Mouse (Mus musculus): ENCODE results near the gene Rbm42. TPM values are rescaled to one million over a fixed set of nuclear protein-coding genes. Genes with fewer than 3 reads are reported as not detected.

Rbm42 gene
- polyA plus RNA-seq, 1 experiment = 60.1 TPM

GRCm38 (mm10) chr7:30593579-30594509 lies 56.3 kb downstream of the Rbm42 start:
- TF ChIP-seq CTCF (IDR thresholded peaks at IDR 0.05; ENCODE audit: extremely low read depth, insufficient read depth, low read length) (no peak), POLR2A (IDR thresholded peaks at IDR 0.05; ENCODE audit: extremely low read depth, insufficient read depth, low read length) (no peak)
- no peak overlapping the region for H3K4me3 ChIP-seq (ENCODE audit: insufficient read depth, low read length)
- no peaks in the 10 kb centered on the region for H3K4me1 ChIP-seq (ENCODE audit: control insufficient read depth, insufficient read depth, low read length)
- H3K27ac ChIP-seq (ENCODE audit: insufficient read depth, low read length) = no peak overlapping the region

GRCm38 (mm10) chr7:30592772-30593423 lies 57.2 kb downstream of the Rbm42 start:
- no peak for TF ChIP-seq CTCF (IDR thresholded peaks at IDR 0.05; ENCODE audit: extremely low read depth, insufficient read depth, low read length)
- TF ChIP-seq POLR2A (IDR thresholded peaks at IDR 0.05; ENCODE audit: extremely low read depth, insufficient read depth, low read length) = no peak
- Histone ChIP-seq H3K4me3 (ENCODE audit: insufficient read depth, low read length) (no peak overlapping the region), H3K4me1 (ENCODE audit: control insufficient read depth, insufficient read depth, low read length) (no peaks in the 10 kb centered on the region), H3K27ac (ENCODE audit: insufficient read depth, low read length) (no peak overlapping the region)

GRCm38 (mm10) chr7:30591605-30591951 lies 58.5 kb downstream of the Rbm42 start:
- no peak for TF ChIP-seq POLR2A (IDR thresholded peaks at IDR 0.05; ENCODE audit: extremely low read depth, insufficient read depth, low read length)
- TF ChIP-seq CTCF (IDR thresholded peaks at IDR 0.05; ENCODE audit: extremely low read depth, insufficient read depth, low read length) = no peak
- H3K27ac ChIP-seq (ENCODE audit: insufficient read depth, low read length) = no peak overlapping the region
- peaks cover 1% of the 10 kb centered on the region; the same call in 1 of the 2 replicates for H3K4me1 ChIP-seq (ENCODE audit: control insufficient read depth, insufficient read depth, low read length)
- no peak overlapping the region for H3K4me3 ChIP-seq (ENCODE audit: insufficient read depth, low read length)

Other genes with a start within 250 kb of the Rbm42 start
- 78.9 and 79.5 TPM in 2 replicates for gene Tyrobp, start 236.6 kb downstream of the Rbm42 start, polyA plus RNA-seq (2012; rRNA removed)
- 1.1 and 1.7 TPM in 2 replicates for gene Hcst, start 230.5 kb downstream of the Rbm42 start, polyA plus RNA-seq (2012; rRNA removed)
- gene Nfkbid, start 228.6 kb downstream of the Rbm42 start, polyA plus RNA-seq (2012; rRNA removed) = 4.4 and 5.7 TPM in 2 replicates
- gene Aplp1, start 204.8 kb downstream of the Rbm42 start, polyA plus RNA-seq (2012; rRNA removed) = 1,095 and 1,125 TPM in 2 replicates
- 7.8 and 8.3 TPM in 2 replicates for gene Kirrel2, start 192.6 kb downstream of the Rbm42 start, polyA plus RNA-seq (2012; rRNA removed)
- gene Nphs1, start 192.0 kb downstream of the Rbm42 start, polyA plus RNA-seq (2012; rRNA removed) = 1.4 and 1.7 TPM in 2 replicates
- not detected in 2 replicates for gene Prodh2, start 156.7 kb downstream of the Rbm42 start, polyA plus RNA-seq (2012; rRNA removed)
- 174 and 184 TPM in 2 replicates for gene Arhgap33, start 115.3 kb downstream of the Rbm42 start, polyA plus RNA-seq (2012; rRNA removed)
- gene Hspb6, start 98.1 kb downstream of the Rbm42 start, polyA plus RNA-seq (2012; rRNA removed) = 11.0 and 11.3 TPM in 2 replicates
- gene Proser3, start 98.0 kb downstream of the Rbm42 start, polyA plus RNA-seq (2012; rRNA removed) = 4.7 and 6.2 TPM in 2 replicates
- gene Lin37, start 90.5 kb downstream of the Rbm42 start, polyA plus RNA-seq (2012; rRNA removed) = 71.9 and 72.7 TPM in 2 replicates
- gene U2af1l4, start 87.0 kb downstream of the Rbm42 start, polyA plus RNA-seq (2012; rRNA removed) = 90.9 and 97.0 TPM in 2 replicates
- gene Gm49396, start 87.0 kb downstream of the Rbm42 start, polyA plus RNA-seq (2012; rRNA removed) = 4.7 and 5.5 TPM in 2 replicates
- gene Psenen, start 86.7 kb downstream of the Rbm42 start, polyA plus RNA-seq (2012; rRNA removed) = 127 and 133 TPM in 2 replicates
- 3.4 and 4.4 TPM in 2 replicates for gene Igflr1, start 84.9 kb downstream of the Rbm42 start, polyA plus RNA-seq (2012; rRNA removed)
- 40.0 and 45.3 TPM in 2 replicates for gene Kmt2b, start 61.6 kb downstream of the Rbm42 start, polyA plus RNA-seq (2012; rRNA removed)
- 0.08 TPM in 1 of 2 replicates, not detected in the other for gene Zbtb32, start 51.4 kb downstream of the Rbm42 start, polyA plus RNA-seq (2012; rRNA removed)
- 2.0 and 2.1 TPM in 2 replicates for gene Upk1a, start 37.5 kb downstream of the Rbm42 start, polyA plus RNA-seq (2012; rRNA removed)
- gene Cox6b1, start 24.2 kb downstream of the Rbm42 start, polyA plus RNA-seq (2012; rRNA removed) = 1,068 and 1,150 TPM in 2 replicates
- not detected in 2 replicates for gene Etv2, start 14.5 kb downstream of the Rbm42 start, polyA plus RNA-seq (2012; rRNA removed)
- gene Haus5, start 14.7 kb upstream of the Rbm42 start, polyA plus RNA-seq (2012; rRNA removed) = 7.6 and 9.4 TPM in 2 replicates
- gene Pmis2, start 21.3 kb upstream of the Rbm42 start, polyA plus RNA-seq (2012; rRNA removed) = not detected in 2 replicates
- gene 2200002J24Rik, start 48.6 kb upstream of the Rbm42 start, polyA plus RNA-seq (2012; rRNA removed) = not detected in 2 replicates
- gene Atp4a, start 61.9 kb upstream of the Rbm42 start, polyA plus RNA-seq (2012; rRNA removed) = 0.73 and 1.0 TPM in 2 replicates
- gene Tmem147, start 79.2 kb upstream of the Rbm42 start, polyA plus RNA-seq (2012; rRNA removed) = 189 and 190 TPM in 2 replicates
- gene Gapdhs, start 93.4 kb upstream of the Rbm42 start, polyA plus RNA-seq (2012; rRNA removed) = not detected in 2 replicates
- gene Sbsn, start 101.2 kb upstream of the Rbm42 start, polyA plus RNA-seq (2012; rRNA removed) = 8.4 and 8.6 TPM in 2 replicates
- 3.3 and 9.6 TPM in 2 replicates for gene Dmkn, start 113.4 kb upstream of the Rbm42 start, polyA plus RNA-seq (2012; rRNA removed)
- gene Krtdap, start 137.6 kb upstream of the Rbm42 start, polyA plus RNA-seq (2012; rRNA removed) = not detected in 2 replicates
- 0.09 and 0.38 TPM in 2 replicates for gene Ffar2, start 173.5 kb upstream of the Rbm42 start, polyA plus RNA-seq (2012; rRNA removed)
- gene Ffar3, start 205.9 kb upstream of the Rbm42 start, polyA plus RNA-seq (2012; rRNA removed) = 0.13 TPM in 1 of 2 replicates, not detected in the other
- gene Ffar1, start 211.2 kb upstream of the Rbm42 start, polyA plus RNA-seq (2012; rRNA removed) = 0.02 TPM in 1 of 2 replicates, not detected in the other
- 0.15 and 0.83 TPM in 2 replicates for gene Cd22, start 230.0 kb upstream of the Rbm42 start, polyA plus RNA-seq (2012; rRNA removed)